Mouse (Mus musculus) midbrain, embryonic 16.5 days (tissue): ENCODE data around the gene Tmem40. TPM values are rescaled to one million over a fixed set of nuclear protein-coding genes. Genes with fewer than 3 reads are reported as not detected.

Experiments
- ATAC-seq: fragments of 200-750 bp; cut with Nextera tagmentation; 2 replicates; pipeline ENCODE4 v1.8.0; 2017; ENCODE audit warnings: moderate TSS enrichment
- H3K27ac ChIP-seq: fragments of 300-500 bp; sonication (generic); 2 replicates; pipeline ENCODE4 v1.5.1; 2014; ENCODE audit warnings: mild to moderate bottlenecking, low read length, mixed read lengths
- H3K27me3 ChIP-seq: fragments of 300-500 bp; sonication (generic); 2 replicates; pipeline ENCODE4 v1.6.1; 2014; ENCODE audit warnings: low read depth, low read length, mixed read lengths; ENCODE audit not compliant: control insufficient read depth, insufficient read depth
- H3K36me3 ChIP-seq: fragments of 300-500 bp; sonication (generic); 2 replicates; pipeline ENCODE4 v1.6.1; 2014; ENCODE audit warnings: mild to moderate bottlenecking, low read length, moderate library complexity, mixed read lengths; ENCODE audit not compliant: control insufficient read depth, insufficient read depth
- H3K4me1 ChIP-seq: fragments of 300-500 bp; sonication (generic); 2 replicates; pipeline ENCODE4 v1.6.1; 2014; ENCODE audit warnings: mild to moderate bottlenecking, low read length, mixed read lengths; ENCODE audit not compliant: control insufficient read depth, insufficient read depth
- H3K4me2 ChIP-seq: fragments of 300-500 bp; sonication (generic); 2 replicates; pipeline ENCODE4 v1.6.1; 2014; ENCODE audit warnings: mild to moderate bottlenecking, low read length, mixed read lengths
- H3K4me3 ChIP-seq: fragments of 300-500 bp; sonication (generic); 2 replicates; pipeline ENCODE4 v1.5.1; 2014; ENCODE audit warnings: low read depth, mild to moderate bottlenecking, low read length, moderate library complexity, mixed read lengths
- H3K9ac ChIP-seq: fragments of 300-500 bp; sonication (generic); 2 replicates; pipeline ENCODE4 v1.6.1; 2014; ENCODE audit warnings: low read depth, low read length, mixed read lengths
- H3K9me3 ChIP-seq: fragments of 300-500 bp; sonication (generic); replicated peaks from 2 replicates; pipeline ENCODE4 v1.6.1; 2014; ENCODE audit warnings: mild to moderate bottlenecking, low read length, mixed read lengths; ENCODE audit not compliant: control insufficient read depth, poor library complexity, severe bottlenecking
- WGBS: fragments of 180-500 bp; shearing (Covaris S2); extraction: QIAGEN DNeasy Blood & Tissue Kit; methylation state at CpG from one replicate; pipeline ENCODE4 v1.1.7; 2014; 5-methylcytosine and 5-hydroxymethylcytosine counted together
- polyA plus RNA-seq: library from polyadenylated mRNA; unstranded; fragments of >200 nt; fragmentation: Nextera tagmentation; extraction: Ambion mirVana; gene quantifications from 2 replicates; pipeline ENCODE4 v1.2.1, GENCODE M21; 2015

Tmem40 gene
- polyA plus RNA-seq, 1 experiment from 2014 or later: 1.3 TPM

DNA sequence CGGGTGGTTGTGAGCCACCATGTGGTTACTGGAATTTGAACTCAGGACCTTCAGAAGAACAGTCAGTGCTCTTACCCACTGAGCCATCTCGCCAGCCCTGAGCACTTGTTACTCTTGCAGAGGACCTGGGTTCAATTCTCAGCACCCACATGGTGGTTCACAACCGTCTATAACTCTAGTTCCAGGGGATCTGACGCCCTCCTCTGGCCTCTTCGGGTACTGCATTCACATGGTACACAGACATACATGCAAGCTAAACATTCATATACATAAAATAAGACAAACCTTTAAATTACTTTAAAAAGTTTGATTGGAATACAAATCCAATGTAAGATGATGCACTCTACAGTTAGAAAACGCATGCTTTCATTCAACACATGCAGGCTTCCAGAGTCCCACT is 10.0 kb upstream of the Tmem40 start:
- Histone ChIP-seq H3K4me2 (no peak overlapping the region), H3K9ac (no peak overlapping the region), H3K4me1 (peaks cover 23% of the 10 kb centered on the region), H3K27ac (no peak overlapping the region), H3K4me3 (no peak overlapping the region), H3K27me3 (no peaks in the 10 kb centered on the region), H3K36me3 (no peaks in the 10 kb centered on the region), H3K9me3 (no peaks in the 10 kb centered on the region)
- ATAC-seq: no peak
- WGBS: 89% methylated on average over 6 of the region's 6 CpGs

DNA sequence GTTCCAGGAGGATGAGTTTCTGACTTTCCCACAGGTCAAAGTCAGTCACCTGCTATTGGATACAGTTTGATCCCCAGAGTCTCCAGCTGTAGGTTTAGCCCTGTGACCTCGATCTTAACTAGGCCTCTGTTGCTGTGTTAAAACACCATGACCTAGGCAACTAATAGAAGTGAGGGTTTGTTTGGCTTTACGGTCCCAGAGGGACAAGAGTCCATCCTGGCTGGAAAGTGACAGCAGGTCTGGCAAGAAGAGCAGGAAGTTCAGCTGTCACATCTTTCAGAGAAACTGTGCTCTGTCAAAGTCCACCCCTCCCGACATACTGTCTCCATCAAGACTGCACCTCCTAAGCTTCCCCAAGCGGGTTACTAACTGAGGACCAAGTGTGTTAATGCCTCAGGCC is 8.6 kb upstream of the Tmem40 start:
- H3K27ac ChIP-seq: no peak overlapping the region
- peaks cover 10% of the 10 kb centered on the region for H3K4me1 ChIP-seq
- ATAC-seq: no peak
- 83% methylated on average over 4 of the region's 4 CpGs for WGBS
- no peaks in the 10 kb centered on the region for H3K9me3 ChIP-seq
- H3K4me3 ChIP-seq: no peak overlapping the region
- H3K36me3 ChIP-seq: no peaks in the 10 kb centered on the region
- no peak overlapping the region for H3K9ac ChIP-seq
- H3K27me3 ChIP-seq: no peaks in the 10 kb centered on the region
- H3K4me2 ChIP-seq: no peak overlapping the region

DNA sequence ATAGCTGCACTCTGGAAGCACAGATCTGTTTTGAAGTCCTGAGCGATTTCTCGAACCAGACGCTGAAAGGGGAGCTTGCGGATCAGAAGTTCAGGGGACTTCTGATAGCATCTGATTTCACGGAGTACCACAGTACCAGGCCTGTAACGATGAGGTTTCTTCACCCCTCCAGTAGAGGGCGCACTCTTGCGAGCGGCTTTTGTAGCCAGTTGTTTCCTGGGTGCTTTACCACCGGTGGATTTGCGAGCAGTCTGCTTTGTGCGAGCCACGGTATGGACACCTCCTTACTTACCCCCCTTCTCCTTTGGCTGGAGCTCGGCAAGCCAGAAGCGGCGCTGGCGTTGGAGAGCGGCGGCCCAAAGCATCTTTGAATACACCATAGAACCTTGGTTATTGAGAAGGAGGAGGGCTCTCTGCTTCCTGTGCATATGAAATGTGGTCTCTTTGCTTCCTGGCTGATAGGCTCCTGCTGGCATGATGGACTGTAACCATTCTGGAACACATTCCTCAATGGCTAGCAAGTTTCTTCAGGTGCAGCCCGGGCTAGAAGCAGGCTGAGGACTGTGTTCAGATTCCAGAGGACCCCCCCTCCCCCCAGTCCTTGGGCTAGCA is 8.0 kb upstream of the Tmem40 start:
- 86% methylated on average over 20 of the region's 20 CpGs for WGBS
- Histone ChIP-seq H3K9me3 (no peaks in the 10 kb centered on the region), H3K27me3 (no peaks in the 10 kb centered on the region), H3K4me3 (no peak overlapping the region), H3K36me3 (no peaks in the 10 kb centered on the region), H3K4me2 (no peak overlapping the region), H3K27ac (no peak overlapping the region), H3K9ac (no peak overlapping the region), H3K4me1 (peaks cover 3% of the 10 kb centered on the region)
- ATAC-seq: no peak

DNA sequence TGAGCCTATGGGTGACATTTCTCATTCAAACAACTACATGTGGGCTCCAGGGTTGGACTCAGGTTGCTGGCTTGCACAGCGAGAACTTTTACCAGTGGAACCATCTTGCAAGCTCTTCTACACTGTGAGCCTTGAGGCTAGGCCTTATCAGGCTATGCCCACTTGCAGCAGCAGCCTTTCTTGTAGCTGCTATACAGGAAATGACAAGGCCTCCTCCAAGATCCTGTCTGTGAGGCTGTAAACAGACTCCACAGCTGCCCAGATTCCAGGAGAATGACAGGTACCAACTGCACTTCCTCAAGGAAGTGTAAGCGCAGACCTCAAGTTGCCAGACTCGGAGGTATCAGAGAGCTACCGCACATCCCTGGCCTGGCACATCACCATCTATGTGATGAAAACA is 6.0 kb upstream of the Tmem40 start:
- Histone ChIP-seq H3K9ac (no peak overlapping the region), H3K4me1 (no peaks in the 10 kb centered on the region; the same call in 1 of the 2 replicates), H3K4me3 (no peak overlapping the region), H3K9me3 (no peaks in the 10 kb centered on the region), H3K4me2 (no peak overlapping the region), H3K36me3 (no peaks in the 10 kb centered on the region), H3K27me3 (no peaks in the 10 kb centered on the region), H3K27ac (no peak overlapping the region)
- no peak for ATAC-seq
- 94% methylated on average over 4 of the region's 4 CpGs for WGBS

DNA sequence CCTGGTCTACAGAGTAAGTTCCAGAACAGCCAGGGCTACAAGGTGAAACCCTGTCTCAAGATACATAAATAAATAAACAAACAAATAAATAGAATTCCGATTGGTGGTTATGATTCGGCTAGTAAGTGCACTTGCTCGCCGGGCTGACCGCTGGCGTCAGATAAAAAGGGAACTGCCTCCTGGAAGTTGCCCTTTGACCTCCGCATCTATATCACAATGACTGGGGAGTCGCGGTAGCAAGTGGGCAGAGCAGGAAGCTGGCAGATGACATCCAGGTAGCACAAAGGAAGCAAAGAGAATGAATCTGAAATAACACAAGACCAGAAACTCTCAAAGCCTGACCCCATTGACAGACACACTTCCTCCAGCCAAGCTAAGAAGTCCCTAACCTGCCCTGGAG is 5.1 kb upstream of the Tmem40 start:
- ATAC-seq: no peak
- no peak overlapping the region for H3K4me2 ChIP-seq
- no peaks in the 10 kb centered on the region for H3K9me3 ChIP-seq
- no peaks in the 10 kb centered on the region for H3K27me3 ChIP-seq
- 37% methylated on average over 9 of the region's 9 CpGs for WGBS
- no peak overlapping the region for H3K27ac ChIP-seq
- no peaks in the 10 kb centered on the region; the same call in 1 of the 2 replicates for H3K4me1 ChIP-seq
- H3K4me3 ChIP-seq: no peak overlapping the region
- no peak overlapping the region for H3K9ac ChIP-seq
- no peaks in the 10 kb centered on the region for H3K36me3 ChIP-seq

DNA sequence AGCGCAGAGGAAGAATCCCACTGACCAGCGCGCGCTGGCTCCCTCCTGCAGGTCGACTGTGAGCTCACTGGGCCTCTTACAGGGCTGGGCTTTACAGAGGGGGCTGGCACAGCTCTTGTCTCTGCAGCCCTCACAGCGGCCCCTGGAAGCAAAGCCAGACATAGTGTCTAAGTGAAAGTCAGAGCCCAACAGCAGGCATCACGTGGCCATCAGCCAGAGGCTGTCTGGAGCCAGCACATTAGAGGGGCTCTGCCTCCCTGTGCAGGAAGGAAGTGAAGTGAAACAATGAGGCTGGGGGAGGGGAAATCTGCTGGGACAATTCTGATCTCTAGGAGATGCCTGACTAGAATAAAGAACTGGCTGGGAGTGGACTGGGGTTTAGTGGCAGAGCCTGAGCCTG is 2.0 kb upstream of the Tmem40 start:
- 2% methylated on average over 7 of the region's 7 CpGs for WGBS

DNA sequence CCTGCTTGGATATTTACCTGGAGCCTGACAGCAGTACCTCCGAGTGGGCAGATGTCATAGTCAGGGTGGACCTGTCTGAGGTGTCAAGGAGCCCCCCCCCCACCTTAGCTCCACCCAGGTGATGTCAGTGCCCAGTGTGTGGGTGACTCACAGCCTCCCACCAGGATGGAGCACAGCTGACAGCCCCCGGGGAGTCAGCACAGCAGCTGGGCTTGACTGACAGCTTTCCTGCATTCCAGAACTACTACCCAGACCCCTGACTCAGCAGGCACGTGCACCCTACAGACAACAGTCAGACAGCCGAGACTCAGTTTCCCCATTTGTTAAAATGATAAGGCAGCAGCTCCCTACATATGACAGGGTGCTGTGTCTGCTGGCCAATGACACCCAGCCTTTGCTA is 1.2 kb downstream of the Tmem40 start:
- no peaks in the 10 kb centered on the region for H3K9me3 ChIP-seq
- H3K27me3 ChIP-seq: no peaks in the 10 kb centered on the region
- no peak overlapping the region for H3K4me3 ChIP-seq
- no peak overlapping the region for H3K27ac ChIP-seq
- no peak overlapping the region for H3K4me2 ChIP-seq
- no peaks in the 10 kb centered on the region; the same call in 1 of the 2 replicates for H3K4me1 ChIP-seq
- H3K9ac ChIP-seq: no peak overlapping the region
- no peak for ATAC-seq
- no peaks in the 10 kb centered on the region for H3K36me3 ChIP-seq
- WGBS: 62% methylated on average over 4 of the region's 4 CpGs

More for the DNA sequence above, 2.0 kb upstream of the Tmem40 start:
- H3K27ac ChIP-seq: no peak overlapping the region; the same call in 1 of the 2 replicates
- H3K4me2 ChIP-seq: peak overlapping the region; percentile 19; the same call in 1 of the 2 replicates
- H3K9ac ChIP-seq: no peak overlapping the region
- no peaks in the 10 kb centered on the region for H3K36me3 ChIP-seq
- H3K4me3 ChIP-seq: no peak overlapping the region
- ATAC-seq: peak; percentile 89
- H3K27me3 ChIP-seq: no peaks in the 10 kb centered on the region
- H3K4me1 ChIP-seq: no peaks in the 10 kb centered on the region; the same call in 1 of the 2 replicates
- no peaks in the 10 kb centered on the region for H3K9me3 ChIP-seq

DNA sequence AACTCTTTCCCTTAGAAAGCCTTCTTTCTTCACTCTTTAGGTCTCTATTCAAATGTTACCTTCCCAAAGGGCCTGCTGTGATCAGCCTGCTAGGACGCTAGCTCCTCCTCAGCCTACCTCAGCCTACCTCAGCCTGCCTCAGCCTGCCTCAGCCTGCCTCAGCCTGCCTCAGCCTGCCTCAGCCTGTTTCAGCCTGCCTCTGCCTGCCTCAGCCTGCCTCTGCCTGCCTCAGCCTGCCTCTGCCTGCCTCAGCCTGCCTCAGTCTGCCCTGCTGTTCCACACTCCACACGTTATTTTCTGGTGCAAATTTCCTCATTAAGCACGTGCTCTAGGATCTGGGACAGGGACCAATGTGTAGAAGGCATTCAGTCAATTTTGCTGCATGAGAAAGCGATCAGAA is 2.1 kb downstream of the Tmem40 start:
- H3K27me3 ChIP-seq: no peaks in the 10 kb centered on the region
- H3K27ac ChIP-seq: no peak overlapping the region
- no peaks in the 10 kb centered on the region; the same call in 1 of the 2 replicates for H3K4me1 ChIP-seq
- no peaks in the 10 kb centered on the region for H3K36me3 ChIP-seq
- H3K4me3 ChIP-seq: no peak overlapping the region
- 92% methylated on average over 4 of the region's 4 CpGs for WGBS
- H3K4me2 ChIP-seq: no peak overlapping the region
- H3K9me3 ChIP-seq: no peaks in the 10 kb centered on the region
- no peak overlapping the region for H3K9ac ChIP-seq
- ATAC-seq: no peak

DNA sequence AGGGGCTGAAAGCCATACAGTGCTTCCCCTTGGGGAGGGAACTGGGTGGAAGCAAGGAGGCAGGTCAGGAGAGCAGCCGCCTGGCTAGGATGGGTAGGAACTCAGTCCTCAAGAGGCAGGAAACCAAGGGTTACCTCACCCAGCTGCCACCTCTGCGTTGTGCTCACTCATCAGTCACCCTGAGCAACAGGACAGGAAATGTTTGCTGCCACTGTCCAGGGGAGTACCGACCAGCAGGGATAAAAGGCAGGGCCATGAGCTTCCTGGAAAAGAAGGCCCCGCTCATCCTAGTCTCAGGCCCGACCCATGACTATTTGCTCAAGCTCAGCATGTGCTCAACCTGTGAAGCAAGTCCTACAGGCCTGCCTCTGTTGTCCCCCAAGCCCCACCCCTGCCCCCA is 2.7 kb downstream of the Tmem40 start:
- H3K36me3 ChIP-seq: no peaks in the 10 kb centered on the region
- WGBS: 68% methylated on average over 5 of the region's 5 CpGs
- no peak overlapping the region for H3K27ac ChIP-seq
- no peaks in the 10 kb centered on the region for H3K9me3 ChIP-seq
- H3K4me1 ChIP-seq: no peaks in the 10 kb centered on the region; the same call in 1 of the 2 replicates
- no peaks in the 10 kb centered on the region for H3K27me3 ChIP-seq
- no peak overlapping the region for H3K4me3 ChIP-seq
- no peak overlapping the region for H3K9ac ChIP-seq
- ATAC-seq: no peak
- no peak overlapping the region for H3K4me2 ChIP-seq
